Mouse (Mus musculus) forebrain, embryonic 16.5 days (tissue): ENCODE results near the gene Ppp2r3a. TPM values are rescaled to one million over a fixed set of nuclear protein-coding genes. Genes with fewer than 3 reads are reported as not detected.

ENCODE experiments used
- ATAC-seq: fragments of 200-750 bp; cut with Nextera tagmentation; 2 replicates; pipeline ENCODE4 v1.8.0; 2017; ENCODE audit warnings: mild to moderate bottlenecking, moderate library complexity
- H3K27ac ChIP-seq: fragments of 300-500 bp; sonication (generic); 2 replicates; pipeline ENCODE4 v1.5.1; 2014; ENCODE audit warnings: low read length, control low read depth
- H3K27me3 ChIP-seq: fragments of 300-500 bp; sonication (generic); replicated peaks from 2 replicates; pipeline ENCODE4 v1.6.1; 2014; ENCODE audit warnings: low read length; ENCODE audit not compliant: control insufficient read depth, insufficient read depth
- H3K36me3 ChIP-seq: fragments of 300-500 bp; sonication (generic); 2 replicates; pipeline ENCODE4 v1.6.1; 2014; ENCODE audit not compliant: control insufficient read depth, insufficient read depth
- H3K4me1 ChIP-seq: fragments of 300-500 bp; sonication (generic); replicated peaks from 2 replicates; pipeline ENCODE4 v1.6.1; 2014; ENCODE audit warnings: low read length; ENCODE audit not compliant: control insufficient read depth, insufficient read depth
- H3K4me2 ChIP-seq: fragments of 300-500 bp; sonication (generic); 2 replicates; pipeline ENCODE4 v1.6.1; 2014; ENCODE audit warnings: mild to moderate bottlenecking, low read length, control low read depth
- H3K4me3 ChIP-seq: fragments of 300-500 bp; sonication (generic); replicated peaks from 2 replicates; pipeline ENCODE4 v1.5.1; 2014; ENCODE audit warnings: mild to moderate bottlenecking, low read length, control low read depth
- H3K9ac ChIP-seq: fragments of 300-500 bp; sonication (generic); replicated peaks from 2 replicates; pipeline ENCODE4 v1.6.1; 2014; ENCODE audit warnings: low read depth, low read length, control low read depth
- H3K9me3 ChIP-seq: fragments of 300-500 bp; sonication (generic); 2 replicates; pipeline ENCODE4 v1.6.1; 2016; ENCODE audit warnings: low read length; ENCODE audit not compliant: control insufficient read depth
- WGBS: fragments of 180-500 bp; shearing (Covaris S2); extraction: QIAGEN DNeasy Blood & Tissue Kit; methylation state at CpG from one replicate; pipeline ENCODE4 v1.1.7; 2014; 5-methylcytosine and 5-hydroxymethylcytosine counted together
- polyA plus RNA-seq: library from polyadenylated mRNA; unstranded; fragments of >200 nt; fragmentation: Nextera tagmentation; extraction: Ambion mirVana; gene quantifications from 2 replicates; pipeline ENCODE4 v1.2.1, GENCODE M21; 2015

Gene Ppp2r3a
- polyA plus RNA-seq, result 25.2 and 27.2 TPM in 2 replicates

DNA sequence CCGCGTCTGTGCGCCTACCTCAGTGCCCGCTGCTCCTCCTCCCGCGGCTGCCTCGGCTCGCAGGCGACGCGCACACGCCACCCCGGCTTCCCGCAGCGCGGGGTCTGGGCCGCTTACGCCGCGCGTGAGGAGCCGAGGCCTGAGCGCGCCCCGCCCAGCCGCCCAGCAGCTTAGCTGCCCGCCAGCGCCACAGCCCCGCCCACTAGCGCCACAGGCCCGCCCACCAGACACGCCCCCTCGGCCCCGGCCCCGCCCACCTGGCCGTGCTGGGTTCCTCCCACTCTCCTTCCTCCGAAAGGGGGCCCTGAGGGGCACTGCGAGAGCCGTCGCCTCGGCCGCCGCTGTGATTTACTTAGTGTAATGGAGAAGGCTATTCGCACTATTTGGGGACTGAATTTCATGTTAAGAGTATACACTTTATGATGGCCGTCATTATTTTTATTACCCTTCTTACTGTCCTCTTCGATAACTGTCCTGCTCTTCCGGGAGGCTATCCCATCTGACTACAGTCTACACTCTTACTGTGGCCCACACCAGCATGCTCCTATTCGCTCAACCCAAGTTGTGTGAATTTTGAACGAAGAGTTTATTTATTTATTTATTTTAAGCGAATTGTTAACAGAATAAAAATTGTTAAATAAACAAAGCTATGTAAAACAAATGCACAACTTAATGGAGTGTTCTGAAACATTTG is at the start of gene Ppp2r3a:
Ppp2r3a (minus strand) TSS at position 152 of the 694 bp plus-strand sequence.
- Histone ChIP-seq H3K9me3 (no peaks in the 10 kb centered on the region), H3K27ac (peak within 1 kb of the TSS; percentile 84), H3K36me3 (no peaks in the 10 kb centered on the region), H3K9ac (peak within 1 kb of the TSS; percentile 91), H3K4me3 (peak within 1 kb of the TSS; percentile 93), H3K27me3 (no peaks in the 10 kb centered on the region), H3K4me2 (peak within 1 kb of the TSS; percentile 74), H3K4me1 (peaks cover 18% of the 10 kb centered on the region)
- ATAC-seq, result peak; percentile 93
- under 1% methylated on average over 50 of the region's 50 CpGs for WGBS

DNA sequence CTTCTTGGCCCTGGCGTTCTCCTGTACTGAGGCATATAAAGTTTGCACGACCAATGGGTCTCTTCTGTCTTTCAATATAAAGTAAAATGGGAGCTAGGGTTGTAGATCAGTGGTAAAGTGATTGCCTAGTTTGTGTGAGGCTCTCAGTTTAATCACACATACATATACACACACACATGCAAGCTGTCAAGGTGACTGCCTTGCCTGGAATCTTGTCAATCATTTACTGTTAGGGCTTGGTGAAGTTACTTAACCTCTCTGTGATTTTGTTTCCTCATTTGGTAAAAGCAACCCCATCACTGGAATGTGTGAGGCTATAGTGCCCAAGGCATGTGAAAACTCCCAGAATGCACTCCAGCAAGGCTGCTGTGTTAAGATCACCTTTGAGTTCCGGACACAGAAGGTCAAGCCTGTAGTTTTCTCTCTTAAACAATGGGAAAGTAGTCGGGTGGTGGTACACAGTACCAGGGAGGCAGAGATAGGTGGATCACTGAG is 48.9 kb upstream of the Ppp2r3a start:
- Histone ChIP-seq H3K27ac (no peak overlapping the region), H3K9ac (no peak overlapping the region), H3K27me3 (no peaks in the 10 kb centered on the region), H3K9me3 (no peaks in the 10 kb centered on the region), H3K4me2 (no peak overlapping the region), H3K4me1 (no peaks in the 10 kb centered on the region), H3K36me3 (no peaks in the 10 kb centered on the region), H3K4me3 (no peak overlapping the region)
- ATAC-seq, result no peak
- 85% methylated on average over 4 of the region's 4 CpGs for WGBS

DNA sequence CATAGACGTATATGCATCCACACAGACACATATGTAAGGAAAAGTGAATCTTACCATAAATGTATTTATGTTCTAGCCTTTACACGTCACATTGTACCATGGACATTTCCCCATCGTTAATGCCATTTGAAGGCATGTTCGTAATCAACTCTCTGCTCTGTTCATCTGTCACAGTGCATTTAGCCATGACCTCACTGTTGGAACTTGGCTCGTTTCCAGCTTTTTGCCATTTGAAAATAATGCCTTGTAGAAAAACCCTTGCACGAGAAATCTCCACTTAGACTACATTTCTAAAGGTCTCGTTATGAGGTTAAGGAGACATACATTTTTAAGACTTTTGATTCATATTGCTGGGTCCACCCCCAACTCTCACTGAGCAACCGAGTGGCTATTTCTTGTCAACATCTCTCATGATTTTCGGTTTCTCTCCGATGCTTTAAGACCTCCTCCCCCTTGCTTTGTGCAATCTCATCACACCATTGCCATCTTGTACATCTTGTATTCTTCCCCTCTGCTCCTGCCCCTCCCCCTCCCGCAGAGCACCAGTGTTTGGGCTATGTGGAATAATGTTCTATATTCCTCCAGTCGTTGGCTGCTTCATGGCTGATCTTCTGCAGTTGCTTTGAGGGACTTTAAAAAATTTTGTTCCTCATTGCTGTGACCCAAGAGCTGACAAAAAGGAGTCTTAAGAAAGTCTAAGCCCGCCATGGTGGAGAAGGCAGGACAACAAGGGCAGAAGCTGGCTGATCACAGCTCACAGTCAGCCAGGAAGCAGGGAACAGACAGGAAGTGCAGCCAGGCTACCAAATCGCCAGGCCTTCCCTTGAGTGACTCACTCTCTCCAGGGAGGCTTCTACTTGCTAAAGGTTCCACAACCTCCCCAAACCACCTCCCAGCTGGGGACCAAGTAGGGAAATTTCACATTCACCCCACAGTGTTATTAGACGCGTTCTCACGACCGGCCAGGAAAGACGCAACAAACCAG is 40.4 kb upstream of the Ppp2r3a start:
- H3K4me3 ChIP-seq, result no peak overlapping the region
- no peaks in the 10 kb centered on the region for H3K36me3 ChIP-seq
- no peak for ATAC-seq
- H3K27ac ChIP-seq, result no peak overlapping the region
- no peak overlapping the region for H3K4me2 ChIP-seq
- H3K4me1 ChIP-seq, result peaks cover 3% of the 10 kb centered on the region
- no peaks in the 10 kb centered on the region for H3K27me3 ChIP-seq
- H3K9ac ChIP-seq, result no peak overlapping the region
- no peaks in the 10 kb centered on the region for H3K9me3 ChIP-seq
- WGBS, result 65% methylated on average over 19 of the region's 19 CpGs

DNA sequence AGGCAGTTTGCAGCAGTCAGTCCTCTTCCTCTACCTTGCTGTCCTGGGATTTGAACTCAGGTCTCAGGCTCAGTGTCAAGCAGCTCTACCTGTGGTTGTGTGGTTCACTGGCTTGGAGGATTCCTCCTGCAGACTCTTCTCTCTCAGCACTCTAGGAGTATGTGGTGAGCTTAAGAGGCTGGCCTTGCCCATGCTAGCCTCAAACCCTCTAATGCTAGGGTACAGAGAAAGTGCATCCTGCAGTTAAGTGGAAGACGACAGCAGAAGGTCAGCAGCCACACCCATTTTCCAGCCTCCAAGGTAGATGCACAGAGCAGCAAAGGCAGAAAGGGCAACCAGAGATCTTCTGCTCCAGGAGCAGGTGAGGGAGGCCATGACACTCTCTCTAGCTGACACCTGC is 39.3 kb upstream of the Ppp2r3a start:
- no peak overlapping the region for H3K4me2 ChIP-seq
- no peaks in the 10 kb centered on the region for H3K36me3 ChIP-seq
- H3K4me3 ChIP-seq, result no peak overlapping the region
- H3K27ac ChIP-seq, result no peak overlapping the region
- H3K4me1 ChIP-seq, result peaks cover 3% of the 10 kb centered on the region
- H3K27me3 ChIP-seq, result no peaks in the 10 kb centered on the region
- WGBS, result 83% methylated on average over 1 of the region's 1 CpGs
- H3K9me3 ChIP-seq, result no peaks in the 10 kb centered on the region
- ATAC-seq, result no peak
- no peak overlapping the region for H3K9ac ChIP-seq

DNA sequence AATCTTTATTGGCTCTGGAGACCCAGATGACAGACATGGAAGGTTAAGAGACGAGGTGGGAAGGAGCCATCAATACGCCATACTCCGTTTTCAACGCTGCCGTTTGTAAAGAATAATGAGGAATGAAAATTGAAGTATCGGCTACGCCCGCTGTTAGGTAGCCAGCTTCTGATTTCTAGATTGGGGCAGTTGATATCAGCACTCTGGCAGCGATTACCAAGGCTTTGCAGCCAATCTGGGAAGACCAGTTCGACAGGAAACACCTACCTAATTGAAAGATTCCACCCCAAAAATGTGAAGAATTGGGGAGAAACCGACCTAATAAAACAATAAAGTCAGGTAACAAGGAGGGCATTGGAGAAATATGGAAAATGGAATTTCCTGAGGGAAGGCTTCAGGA is 38.2 kb upstream of the Ppp2r3a start:
- Histone ChIP-seq H3K27me3 (no peaks in the 10 kb centered on the region), H3K4me3 (no peak overlapping the region), H3K27ac (no peak overlapping the region), H3K9me3 (no peaks in the 10 kb centered on the region), H3K4me2 (no peak overlapping the region), H3K4me1 (peaks cover 3% of the 10 kb centered on the region), H3K36me3 (no peaks in the 10 kb centered on the region), H3K9ac (no peak overlapping the region)
- ATAC-seq, result no peak
- WGBS, result 88% methylated on average over 11 of the region's 11 CpGs

DNA sequence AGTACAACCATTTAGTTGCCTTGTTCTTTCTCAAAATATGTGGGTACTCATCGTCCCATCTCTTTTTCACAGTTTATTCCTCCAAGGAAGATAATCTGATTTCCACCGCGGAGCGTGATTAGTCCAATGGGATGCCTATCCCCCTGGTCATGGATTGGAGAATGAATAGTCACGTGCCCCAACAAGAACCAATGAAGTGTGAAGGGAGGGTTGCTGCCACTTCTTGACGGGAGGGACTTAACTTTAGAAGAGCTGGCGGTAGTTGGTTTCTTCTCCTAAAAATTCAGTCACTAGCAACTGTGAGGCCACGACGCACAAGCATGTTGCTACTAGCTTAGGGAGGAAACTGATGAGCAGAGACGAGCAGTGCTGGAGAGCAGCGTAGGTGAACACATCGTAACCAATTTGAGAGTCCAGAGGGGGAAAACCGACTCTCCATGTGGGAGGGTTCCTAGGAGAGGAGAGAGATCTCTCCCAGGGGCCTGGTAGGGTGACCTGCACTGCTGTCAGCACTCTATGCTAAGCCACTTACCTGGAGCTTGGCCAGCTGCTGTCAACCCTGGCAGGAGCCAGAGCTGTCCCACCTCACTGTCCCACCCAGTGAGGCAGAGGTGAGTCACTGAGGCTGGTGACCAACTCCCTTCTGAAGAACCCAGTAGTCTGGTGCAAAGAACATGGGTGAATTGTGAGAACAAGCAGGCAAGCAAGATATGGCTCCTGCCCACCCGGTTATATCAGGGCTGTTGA is 37.5 kb upstream of the Ppp2r3a start:
- Histone ChIP-seq H3K9ac (no peak overlapping the region), H3K4me1 (peaks cover 3% of the 10 kb centered on the region), H3K27me3 (no peaks in the 10 kb centered on the region), H3K4me3 (no peak overlapping the region), H3K36me3 (no peaks in the 10 kb centered on the region), H3K4me2 (no peak overlapping the region), H3K9me3 (no peaks in the 10 kb centered on the region), H3K27ac (no peak overlapping the region)
- whole genome bisulfite sequencing, result 93% methylated on average over 14 of the region's 14 CpGs
- ATAC-seq, result no peak

DNA sequence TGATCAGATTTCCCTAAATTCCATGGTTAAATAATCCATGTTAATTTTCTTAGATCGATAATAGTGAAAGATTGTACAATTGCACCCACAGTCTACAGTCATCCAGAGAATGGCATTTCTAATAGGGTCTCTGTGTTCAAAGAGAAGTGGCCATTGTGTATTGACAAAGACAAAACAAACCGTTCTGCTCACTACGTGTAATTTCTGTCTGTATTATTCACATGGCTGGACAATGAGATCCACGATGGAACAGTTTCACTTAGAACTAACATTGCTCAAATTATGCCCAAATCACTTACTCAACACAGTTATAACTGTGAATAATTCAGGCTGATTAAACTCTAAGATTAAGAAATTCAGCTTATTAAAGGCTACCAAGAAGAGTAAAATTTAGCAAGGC is 35.2 kb upstream of the Ppp2r3a start:
- ATAC-seq, result no peak
- WGBS, result 31% methylated on average over 4 of the region's 4 CpGs
- Histone ChIP-seq H3K27ac (no peak overlapping the region), H3K9me3 (no peaks in the 10 kb centered on the region), H3K9ac (no peak overlapping the region), H3K4me1 (peaks cover 7% of the 10 kb centered on the region), H3K4me3 (no peak overlapping the region), H3K36me3 (no peaks in the 10 kb centered on the region), H3K4me2 (no peak overlapping the region), H3K27me3 (no peaks in the 10 kb centered on the region)

DNA sequence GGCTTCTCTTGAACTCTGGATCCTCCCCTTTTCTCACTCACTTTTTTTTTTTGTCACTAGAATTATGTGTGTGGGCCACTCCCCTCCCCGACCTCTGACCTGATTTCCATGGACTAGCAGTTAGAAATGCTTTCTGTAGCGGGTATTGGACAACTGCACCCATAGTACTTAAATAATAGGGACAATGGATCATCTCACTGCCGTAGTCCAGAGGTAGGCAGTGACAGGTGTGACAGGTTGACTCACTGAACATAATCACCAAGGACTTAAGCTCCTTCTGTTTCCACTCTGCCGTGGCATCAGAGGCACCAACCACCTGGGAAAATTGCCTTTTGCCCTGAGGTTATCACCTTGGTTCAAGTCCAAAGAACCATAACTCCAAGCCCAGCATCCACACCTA is 32.5 kb upstream of the Ppp2r3a start:
- no peak overlapping the region for H3K9ac ChIP-seq
- H3K4me2 ChIP-seq, result no peak overlapping the region
- no peak overlapping the region for H3K4me3 ChIP-seq
- peaks cover 7% of the 10 kb centered on the region for H3K4me1 ChIP-seq
- no peak overlapping the region for H3K27ac ChIP-seq
- H3K36me3 ChIP-seq, result no peaks in the 10 kb centered on the region
- H3K9me3 ChIP-seq, result no peaks in the 10 kb centered on the region
- no peak for ATAC-seq
- 80% methylated on average over 4 of the region's 4 CpGs for WGBS
- H3K27me3 ChIP-seq, result no peaks in the 10 kb centered on the region

DNA sequence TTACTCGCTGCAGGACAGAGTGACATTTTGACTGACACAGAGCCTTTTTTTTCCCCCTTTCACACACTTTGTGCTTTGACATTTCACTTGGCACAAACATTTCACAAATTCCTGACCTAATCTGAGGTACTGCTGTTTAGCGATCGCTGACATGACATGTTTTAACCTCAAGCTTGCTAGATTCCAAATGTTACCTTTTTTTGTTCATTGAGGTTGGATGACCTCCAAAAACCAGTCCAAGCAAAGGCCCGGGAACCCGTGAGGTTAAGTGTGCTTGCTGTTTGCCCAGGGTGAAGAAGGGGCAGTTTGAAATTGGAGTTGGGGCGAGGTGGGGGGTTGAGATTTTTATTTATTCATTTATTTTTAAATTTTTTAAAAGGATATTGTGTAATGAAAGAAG is 31.1 kb upstream of the Ppp2r3a start:
- Histone ChIP-seq H3K4me1 (peaks cover 5% of the 10 kb centered on the region), H3K36me3 (no peaks in the 10 kb centered on the region), H3K4me2 (no peak overlapping the region), H3K27ac (no peak overlapping the region), H3K9me3 (no peaks in the 10 kb centered on the region), H3K9ac (no peak overlapping the region), H3K27me3 (no peaks in the 10 kb centered on the region), H3K4me3 (no peak overlapping the region)
- WGBS, result 28% methylated on average over 6 of the region's 6 CpGs
- ATAC-seq, result no peak
